1 mouse cellular context compared by ENCODE assay signal in the genomic region with DNA sequence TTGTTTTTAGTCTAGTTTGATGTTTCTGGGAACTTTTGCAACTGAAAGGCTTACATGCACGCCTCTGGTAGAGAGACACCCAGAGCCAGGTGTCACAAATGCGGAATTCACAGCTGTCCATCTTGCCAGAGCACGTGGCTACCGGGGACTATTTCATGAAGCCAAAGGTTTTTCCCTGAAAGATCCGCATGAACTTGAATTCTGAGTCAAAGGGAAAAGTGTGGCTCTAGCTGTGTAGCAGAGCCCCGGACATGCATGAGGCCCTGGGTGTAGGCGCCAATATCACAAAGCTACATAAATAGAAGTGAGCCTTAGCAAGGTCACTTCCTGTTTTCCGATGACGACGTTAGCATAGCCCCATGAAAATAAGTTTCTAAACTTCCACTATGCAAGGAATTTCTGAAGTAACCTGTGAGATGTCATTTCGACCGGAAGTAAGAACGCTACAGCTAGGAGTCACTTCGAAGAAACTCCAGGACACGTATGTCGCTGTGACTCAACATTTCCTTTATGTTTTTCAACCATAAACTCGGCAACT.
TF ChIP-seq lines count a peak whose summit lies in the region.

No protein-coding gene starts in this region.

TF ChIP-seq in MEL, 35 proteins besides CTCF, POLR2A, EP300 and RAD21 (continued from another document):
- TF ChIP-seq TAL1 (IDR thresholded peaks at IDR 0.05; ENCODE audit: low read length) (no peak; the same call in 1 of the 2 replicates), MAFK (IDR thresholded peaks at IDR 0.05; ENCODE audit: borderline replicate concordance, low read depth, low read length) (no peak), HCFC1 (IDR thresholded peaks at IDR 0.05; ENCODE audit: low read depth, low read length) (peak; percentile 69), JUND (IDR thresholded peaks at IDR 0.05; ENCODE audit: low read depth, low read length) (no peak), CHD1 (IDR thresholded peaks at IDR 0.05; ENCODE audit: low read depth, low read length) (no peak; the same call in 1 of the 2 replicates), ZNF384 (IDR thresholded peaks at IDR 0.05; ENCODE audit: low read depth, low read length) (0 out of 2 replicates have a peak, but pooled peaks have one; percentile 31), GABPA (IDR thresholded peaks at IDR 0.05; ENCODE audit: low read depth, low read length) (no peak), ZKSCAN1 (IDR thresholded peaks at IDR 0.05; ENCODE audit: low read depth, low read length) (no peak), TCF12 (IDR thresholded peaks at IDR 0.05; ENCODE audit: low read depth, low read length) (peak; percentile 54), ELF1 (IDR thresholded peaks at IDR 0.05; ENCODE audit: low read depth, low read length) (peak; percentile 78), MAZ (IDR thresholded peaks at IDR 0.05; ENCODE audit: low read depth, low read length) (no peak), E2F4 (IDR thresholded peaks at IDR 0.05; ENCODE audit: borderline replicate concordance, low read depth, low read length) (no peak; the same call in 1 of the 2 replicates), MYC (IDR thresholded peaks at IDR 0.05; ENCODE audit: low read depth, low read length) (peak; percentile 90), POLR2AphosphoS5 (IDR thresholded peaks at IDR 0.05; ENCODE audit: borderline replicate concordance, low read depth, low read length) (no peak; the same call in 1 of the 2 replicates), SMC3 (IDR thresholded peaks at IDR 0.05; ENCODE audit: low read depth, low read length) (no peak), RCOR1 (IDR thresholded peaks at IDR 0.05; ENCODE audit: low read depth, low read length) (peak; percentile 43; the same call in 1 of the 2 replicates), NRF1 (IDR thresholded peaks at IDR 0.05; ENCODE audit: insufficient read depth, low read depth, low read length, poor library complexity, severe bottlenecking) (no peak), TBP (IDR thresholded peaks at IDR 0.05; ENCODE audit: low read depth, low read length) (peak; percentile 89), USF1 (IDR thresholded peaks at IDR 0.05; ENCODE audit: low read depth, low read length) (peak; percentile 14; the same call in 1 of the 2 replicates), MYB (IDR thresholded peaks at IDR 0.05; ENCODE audit: low read depth, low read length) (no peak), POLR2AphosphoS2 (IDR thresholded peaks at IDR 0.05; ENCODE audit: low read length) (no peak)
